Mouse (Mus musculus): Measurements from ENCODE around the gene Fam129a. TPM values are rescaled to one million over a fixed set of nuclear protein-coding genes. Genes with fewer than 3 reads are reported as not detected.

Fam129a gene
- total RNA-seq, 1 experiment = 7.5 TPM

GRCm38 (mm10) chr1:151718575-151718974 lies 147.6 kb downstream of the Fam129a start:
- no peak overlapping the region for H3K27ac ChIP-seq (ENCODE audit: insufficient read depth, low read depth, low read length, poor library complexity, severe bottlenecking)
- in situ Hi-C loops (cut with MboI; ENCODE audit: low sequenced_read_pairs in 2 of 2, unreplicated experiment in 2 of 2) = no loop called here
- H3K36me3 ChIP-seq (ENCODE audit: control insufficient read depth, insufficient read depth, low read length, poor library complexity, severe bottlenecking) = no peaks in the 10 kb centered on the region
- H3K9me3 ChIP-seq (ENCODE audit: control insufficient read depth, insufficient read depth, low read depth, low read length) = no peaks in the 10 kb centered on the region
- TF ChIP-seq MAFK (IDR thresholded peaks at IDR 0.05; ENCODE audit: insufficient read depth, low read depth, low read length) = no peak
- no peak for TF ChIP-seq CHD2 (IDR thresholded peaks at IDR 0.05; ENCODE audit: low read depth, low read length)
- TF ChIP-seq ZC3H11A (IDR thresholded peaks at IDR 0.05; ENCODE audit: borderline replicate concordance, low read depth, low read length) = no peak
- TF ChIP-seq HCFC1 (IDR thresholded peaks at IDR 0.05; ENCODE audit: borderline replicate concordance, insufficient read depth, low read length) = no peak
- TF ChIP-seq ZNF384 (IDR thresholded peaks at IDR 0.05; ENCODE audit: low read depth, low read length) = no peak
- DNase-seq (ENCODE audit: low read depth, low spot score) = no peak
- H3K4me3 ChIP-seq (ENCODE audit: insufficient read depth in 1 of 2, low read depth in 1 of 2, low read length in 2 of 2, poor library complexity in 1 of 2, severe bottlenecking in 1 of 2) = no peak overlapping the region
- H3K9ac ChIP-seq (ENCODE audit: insufficient read depth, low read depth, low read length, poor library complexity, severe bottlenecking) = no peak overlapping the region
- no peaks in the 10 kb centered on the region for H3K4me1 ChIP-seq (ENCODE audit: control insufficient read depth in 2 of 2, insufficient read depth in 2 of 2, low read length in 2 of 2, poor library complexity in 1 of 2)

- H3K36me3 ChIP-seq (ENCODE audit: control insufficient read depth, insufficient read depth, low read length, poor library complexity, severe bottlenecking) = no peaks in the 10 kb centered on the region
- TF ChIP-seq CHD2 (IDR thresholded peaks at IDR 0.05; ENCODE audit: low read depth, low read length) = no peak
- TF ChIP-seq HCFC1 (IDR thresholded peaks at IDR 0.05; ENCODE audit: borderline replicate concordance, insufficient read depth, low read length) = no peak
- TF ChIP-seq ZC3H11A (IDR thresholded peaks at IDR 0.05; ENCODE audit: borderline replicate concordance, low read depth, low read length) = no peak
- no peak for TF ChIP-seq ZNF384 (IDR thresholded peaks at IDR 0.05; ENCODE audit: low read depth, low read length)
- no peak for TF ChIP-seq MAFK (IDR thresholded peaks at IDR 0.05; ENCODE audit: insufficient read depth, low read depth, low read length)
These were observed 148.9 kb downstream of the Fam129a start for GRCm38 (mm10) chr1:151719911-151720310.

GRCm38 (mm10) chr1:151720566-151720965 lies 149.6 kb downstream of the Fam129a start:
- H3K9ac ChIP-seq (ENCODE audit: insufficient read depth, low read depth, low read length, poor library complexity, severe bottlenecking) = no peak overlapping the region
- no peaks in the 10 kb centered on the region for H3K4me1 ChIP-seq (ENCODE audit: control insufficient read depth in 2 of 2, insufficient read depth in 2 of 2, low read length in 2 of 2, poor library complexity in 1 of 2)
- in situ Hi-C loops (cut with MboI; ENCODE audit: low sequenced_read_pairs in 2 of 2, unreplicated experiment in 2 of 2) = no loop called here
- H3K4me3 ChIP-seq (ENCODE audit: insufficient read depth in 1 of 2, low read depth in 1 of 2, low read length in 2 of 2, poor library complexity in 1 of 2, severe bottlenecking in 1 of 2) = no peak overlapping the region
- no peak for DNase-seq (ENCODE audit: low read depth, low spot score)
- H3K36me3 ChIP-seq (ENCODE audit: control insufficient read depth, insufficient read depth, low read length, poor library complexity, severe bottlenecking) = no peaks in the 10 kb centered on the region
- no peaks in the 10 kb centered on the region for H3K9me3 ChIP-seq (ENCODE audit: control insufficient read depth, insufficient read depth, low read depth, low read length)
- H3K27ac ChIP-seq (ENCODE audit: insufficient read depth, low read depth, low read length, poor library complexity, severe bottlenecking) = no peak overlapping the region
- TF ChIP-seq HCFC1 (IDR thresholded peaks at IDR 0.05; ENCODE audit: borderline replicate concordance, insufficient read depth, low read length) (no peak), ZC3H11A (IDR thresholded peaks at IDR 0.05; ENCODE audit: borderline replicate concordance, low read depth, low read length) (no peak), MAFK (IDR thresholded peaks at IDR 0.05; ENCODE audit: insufficient read depth, low read depth, low read length) (no peak), ZNF384 (IDR thresholded peaks at IDR 0.05; ENCODE audit: low read depth, low read length) (no peak), CHD2 (IDR thresholded peaks at IDR 0.05; ENCODE audit: low read depth, low read length) (no peak)

More at GRCm38 (mm10) chr1:151719911-151720310, 148.9 kb downstream of the Fam129a start:
- DNase-seq (ENCODE audit: low read depth, low spot score) = no peak
- H3K4me1 ChIP-seq (ENCODE audit: control insufficient read depth in 2 of 2, insufficient read depth in 2 of 2, low read length in 2 of 2, poor library complexity in 1 of 2) = no peaks in the 10 kb centered on the region
- H3K9me3 ChIP-seq (ENCODE audit: control insufficient read depth, insufficient read depth, low read depth, low read length) = no peaks in the 10 kb centered on the region
- no peak overlapping the region for H3K4me3 ChIP-seq (ENCODE audit: insufficient read depth in 1 of 2, low read depth in 1 of 2, low read length in 2 of 2, poor library complexity in 1 of 2, severe bottlenecking in 1 of 2)
- no peak overlapping the region for H3K9ac ChIP-seq (ENCODE audit: insufficient read depth, low read depth, low read length, poor library complexity, severe bottlenecking)
- in situ Hi-C loops (cut with MboI; ENCODE audit: low sequenced_read_pairs in 2 of 2, unreplicated experiment in 2 of 2) = no loop called here
- no peak overlapping the region for H3K27ac ChIP-seq (ENCODE audit: insufficient read depth, low read depth, low read length, poor library complexity, severe bottlenecking)

GRCm38 (mm10) chr1:151721357-151721983 lies 150.5 kb downstream of the Fam129a start:
- Histone ChIP-seq H3K9me3 (ENCODE audit: control insufficient read depth, insufficient read depth, low read depth, low read length) (no peaks in the 10 kb centered on the region), H3K4me3 (ENCODE audit: insufficient read depth in 1 of 2, low read depth in 1 of 2, low read length in 2 of 2, poor library complexity in 1 of 2, severe bottlenecking in 1 of 2) (no peak overlapping the region), H3K9ac (ENCODE audit: insufficient read depth, low read depth, low read length, poor library complexity, severe bottlenecking) (no peak overlapping the region), H3K36me3 (ENCODE audit: control insufficient read depth, insufficient read depth, low read length, poor library complexity, severe bottlenecking) (no peaks in the 10 kb centered on the region), H3K27ac (ENCODE audit: insufficient read depth, low read depth, low read length, poor library complexity, severe bottlenecking) (no peak overlapping the region), H3K4me1 (ENCODE audit: control insufficient read depth in 2 of 2, insufficient read depth in 2 of 2, low read length in 2 of 2, poor library complexity in 1 of 2) (no peaks in the 10 kb centered on the region)
- DNase-seq (ENCODE audit: low read depth, low spot score) = no peak
- in situ Hi-C loops (cut with MboI; ENCODE audit: low sequenced_read_pairs in 2 of 2, unreplicated experiment in 2 of 2) = no loop called here
- no peak for TF ChIP-seq HCFC1 (IDR thresholded peaks at IDR 0.05; ENCODE audit: borderline replicate concordance, insufficient read depth, low read length)
- no peak for TF ChIP-seq CHD2 (IDR thresholded peaks at IDR 0.05; ENCODE audit: low read depth, low read length)
- no peak for TF ChIP-seq ZNF384 (IDR thresholded peaks at IDR 0.05; ENCODE audit: low read depth, low read length)
- no peak for TF ChIP-seq MAFK (IDR thresholded peaks at IDR 0.05; ENCODE audit: insufficient read depth, low read depth, low read length)
- no peak for TF ChIP-seq ZC3H11A (IDR thresholded peaks at IDR 0.05; ENCODE audit: borderline replicate concordance, low read depth, low read length)
